Mouse (Mus musculus): ENCODE measurements at regions not wholly inside any gene's neighbourhood (a gene's known extent, or its start where the extent isn't known, plus 50 kb on each side); places are given as distances from the start of the nearest gene placed in this dataset.

- Histone ChIP-seq H3K27me3 (peaks cover 9% of the 10 kb centered on the region; the same call in 1 of the 2 replicates), H3K4me1 (replicated peaks) (peaks cover 32% of the 10 kb centered on the region), H3K4me2 (no peak overlapping the region), H3K36me3 (replicated peaks) (no peaks in the 10 kb centered on the region), H3K9ac (no peak overlapping the region), H3K27ac (replicated peaks) (no peak overlapping the region; the same call in 1 of the 2 replicates), H3K9me3 (replicated peaks) (no peaks in the 10 kb centered on the region), H3K4me3 (replicated peaks) (no peak overlapping the region)
- ATAC-seq (ENCODE audit: insufficient read depth), result peak; percentile 84
- WGBS (ENCODE audit: insufficient replicate concordance), result 6% methylated on average over 6 of the region's 6 CpGs
These were observed 76.6 kb upstream of the Srd5a3 start for GRCm38 (mm10) chr5:76063473-76063872.

- Histone ChIP-seq H3K27ac (replicated peaks) (no peak overlapping the region), H3K4me1 (replicated peaks) (0 out of 2 replicates have a peak, but pooled peaks cover 3% of the 10 kb centered on the region), H3K27me3 (no peaks in the 10 kb centered on the region), H3K36me3 (replicated peaks) (no peaks in the 10 kb centered on the region), H3K9ac (no peak overlapping the region), H3K4me2 (no peak overlapping the region), H3K9me3 (replicated peaks) (no peaks in the 10 kb centered on the region), H3K4me3 (replicated peaks) (no peak overlapping the region)
- 55% methylated on average over 7 of the region's 7 CpGs for WGBS (ENCODE audit: insufficient replicate concordance)
- ATAC-seq (ENCODE audit: insufficient read depth), result no peak
These were observed 79.8 kb upstream of the Kdr start for GRCm38 (mm10) chr5:76058011-76058410.

DNA sequence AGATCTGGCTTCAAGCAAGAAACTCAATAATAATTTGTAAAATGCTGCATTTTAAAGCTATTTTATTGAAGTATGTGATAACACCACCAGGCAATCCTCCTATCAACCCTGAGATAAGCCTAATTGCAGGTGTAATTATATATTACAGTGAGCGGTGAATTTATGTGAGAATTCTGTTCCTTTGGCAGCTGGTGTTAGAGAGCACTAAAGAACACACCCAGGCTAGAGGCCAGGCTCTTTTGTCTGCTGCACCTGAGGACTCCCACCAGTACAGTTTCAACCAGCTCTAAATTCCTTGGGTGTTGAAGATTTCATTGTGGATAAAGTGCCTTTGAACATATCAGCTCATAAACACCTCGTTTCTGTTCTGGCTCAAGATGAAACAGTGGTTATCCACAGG, 77.6 kb upstream of the Kdr start:
- Histone ChIP-seq H3K27me3 (no peaks in the 10 kb centered on the region), H3K9me3 (replicated peaks) (no peaks in the 10 kb centered on the region), H3K27ac (replicated peaks) (no peak overlapping the region), H3K4me3 (replicated peaks) (no peak overlapping the region), H3K36me3 (replicated peaks) (no peaks in the 10 kb centered on the region), H3K9ac (no peak overlapping the region), H3K4me1 (replicated peaks) (no peaks in the 10 kb centered on the region), H3K4me2 (no peak overlapping the region)
- ATAC-seq (ENCODE audit: insufficient read depth), result no peak
- WGBS (ENCODE audit: insufficient replicate concordance), result 55% methylated on average over 2 of the region's 2 CpGs

DNA sequence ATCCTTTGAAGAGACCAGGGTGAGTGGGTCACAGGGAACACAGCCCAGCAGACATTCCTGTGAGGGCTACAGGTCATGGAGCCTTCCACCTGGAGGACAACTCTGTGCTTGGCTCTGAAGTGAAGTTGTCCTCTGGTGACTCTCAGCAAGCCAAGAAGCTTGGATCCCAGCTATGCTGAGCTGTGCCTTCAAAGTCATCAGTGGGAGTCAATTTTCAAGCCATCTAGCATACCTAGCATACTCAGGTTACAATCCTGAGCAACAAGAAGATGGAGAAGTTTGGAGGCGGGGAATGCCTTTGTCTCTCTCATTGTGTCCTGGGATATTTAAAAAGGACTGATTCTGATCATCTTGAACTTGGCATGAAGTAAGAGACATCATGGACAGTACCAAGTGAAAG, 74.5 kb upstream of the Kdr start:
- Histone ChIP-seq H3K36me3 (replicated peaks) (no peaks in the 10 kb centered on the region), H3K4me1 (replicated peaks) (no peaks in the 10 kb centered on the region), H3K4me2 (no peak overlapping the region), H3K27ac (replicated peaks) (no peak overlapping the region), H3K9me3 (replicated peaks) (no peaks in the 10 kb centered on the region), H3K4me3 (replicated peaks) (no peak overlapping the region), H3K27me3 (no peaks in the 10 kb centered on the region), H3K9ac (no peak overlapping the region)
- 71% methylated on average over 1 of the region's 1 CpGs for WGBS (ENCODE audit: insufficient replicate concordance)
- no peak for ATAC-seq (ENCODE audit: insufficient read depth)

- no peak overlapping the region for H3K4me2 ChIP-seq
- no peak overlapping the region for H3K9ac ChIP-seq
- H3K36me3 ChIP-seq (replicated peaks), result no peaks in the 10 kb centered on the region
- H3K27ac ChIP-seq (replicated peaks), result no peak overlapping the region
- H3K9me3 ChIP-seq (replicated peaks), result no peaks in the 10 kb centered on the region
- no peaks in the 10 kb centered on the region for H3K4me1 ChIP-seq (replicated peaks)
- WGBS (ENCODE audit: insufficient replicate concordance), result 34% methylated on average over 2 of the region's 2 CpGs
- H3K27me3 ChIP-seq, result no peaks in the 10 kb centered on the region
- no peak overlapping the region for H3K4me3 ChIP-seq (replicated peaks)
- ATAC-seq (ENCODE audit: insufficient read depth), result no peak
These were observed 73.4 kb upstream of the Kdr start for GRCm38 (mm10) chr5:76051658-76052057.

GRCm38 (mm10) chr5:76048103-76048874, 70.0 kb upstream of the Kdr start:
- Histone ChIP-seq H3K9ac (no peak overlapping the region), H3K4me1 (replicated peaks) (no peaks in the 10 kb centered on the region), H3K36me3 (replicated peaks) (no peaks in the 10 kb centered on the region), H3K27me3 (no peaks in the 10 kb centered on the region), H3K4me2 (no peak overlapping the region), H3K9me3 (replicated peaks) (no peaks in the 10 kb centered on the region), H3K4me3 (replicated peaks) (no peak overlapping the region), H3K27ac (replicated peaks) (no peak overlapping the region)
- no peak for ATAC-seq (ENCODE audit: insufficient read depth)
- WGBS (ENCODE audit: insufficient replicate concordance), result 49% methylated on average over 9 of the region's 9 CpGs

DNA sequence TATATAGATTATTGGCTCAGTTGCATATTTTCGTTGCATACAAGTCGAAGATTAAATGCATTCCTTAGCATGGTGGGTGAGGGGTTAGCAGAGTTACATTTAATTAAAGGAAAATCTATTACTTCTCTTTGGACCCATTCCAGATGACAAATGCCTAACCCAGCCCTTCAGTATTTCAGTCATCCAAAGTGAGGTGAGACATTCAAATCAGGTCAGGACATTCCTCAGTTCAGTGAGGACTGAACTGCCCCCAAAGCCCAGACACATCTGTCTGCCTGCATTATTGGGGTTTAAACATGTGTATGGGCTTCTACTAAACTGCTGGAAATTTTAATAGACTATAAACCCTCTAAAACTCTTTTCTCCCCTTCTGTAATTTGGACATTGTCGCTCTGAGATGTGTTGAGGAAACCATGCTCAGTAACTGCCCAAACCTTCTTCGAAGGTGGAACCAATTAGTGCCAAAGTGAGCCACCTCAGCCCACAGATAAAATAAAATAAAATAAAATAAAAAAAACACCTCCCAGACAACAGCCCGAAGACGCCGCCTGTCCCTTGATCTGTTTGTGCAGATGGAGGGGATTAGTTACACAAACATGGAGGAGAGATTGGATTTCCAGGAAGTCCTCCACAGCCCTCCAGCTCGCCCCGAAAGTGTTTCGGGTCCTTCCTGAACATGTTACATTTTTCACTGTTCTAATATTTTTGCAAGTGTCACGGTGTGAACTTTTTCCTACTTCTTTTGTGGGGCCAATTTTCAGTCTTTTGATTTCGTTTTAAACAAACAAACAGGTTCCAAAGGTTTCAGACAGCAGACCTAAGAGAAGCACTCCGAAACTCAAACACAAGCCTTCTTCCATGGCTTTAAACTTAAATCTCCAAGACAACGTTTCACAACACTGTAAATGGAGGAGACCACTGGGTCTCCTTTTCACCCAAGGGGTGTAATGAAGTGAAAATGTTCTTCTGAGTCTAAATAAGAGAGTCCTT, 65.6 kb upstream of the Kdr start:
- H3K4me3 ChIP-seq (replicated peaks), result no peak overlapping the region
- 62% methylated on average over 14 of the region's 14 CpGs for WGBS (ENCODE audit: insufficient replicate concordance)
- no peak overlapping the region for H3K27ac ChIP-seq (replicated peaks)
- no peaks in the 10 kb centered on the region for H3K36me3 ChIP-seq (replicated peaks)
- H3K9ac ChIP-seq, result no peak overlapping the region
- H3K4me2 ChIP-seq, result no peak overlapping the region
- no peaks in the 10 kb centered on the region for H3K9me3 ChIP-seq (replicated peaks)
- no peak for ATAC-seq (ENCODE audit: insufficient read depth)
- H3K4me1 ChIP-seq (replicated peaks), result no peaks in the 10 kb centered on the region
- H3K27me3 ChIP-seq, result no peaks in the 10 kb centered on the region

- H3K9ac ChIP-seq, result no peak overlapping the region
- H3K4me1 ChIP-seq (replicated peaks), result no peaks in the 10 kb centered on the region
- no peak overlapping the region for H3K4me3 ChIP-seq (replicated peaks)
- WGBS (ENCODE audit: insufficient replicate concordance), result 37% methylated on average over 10 of the region's 10 CpGs
- no peaks in the 10 kb centered on the region for H3K27me3 ChIP-seq
- H3K27ac ChIP-seq (replicated peaks), result no peak overlapping the region
- no peaks in the 10 kb centered on the region for H3K36me3 ChIP-seq (replicated peaks)
- no peak overlapping the region for H3K4me2 ChIP-seq
- no peaks in the 10 kb centered on the region for H3K9me3 ChIP-seq (replicated peaks)
- no peak for ATAC-seq (ENCODE audit: insufficient read depth)
These were observed 62.4 kb upstream of the Kdr start for GRCm38 (mm10) chr5:76040454-76041203.

GRCm38 (mm10) chr5:76028729-76029128, 50.5 kb upstream of the Kdr start:
- no peaks in the 10 kb centered on the region for H3K4me1 ChIP-seq (replicated peaks)
- no peak overlapping the region for H3K4me2 ChIP-seq
- H3K27ac ChIP-seq (replicated peaks), result no peak overlapping the region
- no peak overlapping the region for H3K4me3 ChIP-seq (replicated peaks)
- H3K27me3 ChIP-seq, result no peaks in the 10 kb centered on the region
- no peak overlapping the region for H3K9ac ChIP-seq
- no peaks in the 10 kb centered on the region for H3K36me3 ChIP-seq (replicated peaks)
- no peak for ATAC-seq (ENCODE audit: insufficient read depth)
- no peaks in the 10 kb centered on the region for H3K9me3 ChIP-seq (replicated peaks)
- 27% methylated on average over 4 of the region's 4 CpGs for WGBS (ENCODE audit: insufficient replicate concordance)
